Mouse (Mus musculus): ENCODE measurements around the gene Gm1673.

DNA sequence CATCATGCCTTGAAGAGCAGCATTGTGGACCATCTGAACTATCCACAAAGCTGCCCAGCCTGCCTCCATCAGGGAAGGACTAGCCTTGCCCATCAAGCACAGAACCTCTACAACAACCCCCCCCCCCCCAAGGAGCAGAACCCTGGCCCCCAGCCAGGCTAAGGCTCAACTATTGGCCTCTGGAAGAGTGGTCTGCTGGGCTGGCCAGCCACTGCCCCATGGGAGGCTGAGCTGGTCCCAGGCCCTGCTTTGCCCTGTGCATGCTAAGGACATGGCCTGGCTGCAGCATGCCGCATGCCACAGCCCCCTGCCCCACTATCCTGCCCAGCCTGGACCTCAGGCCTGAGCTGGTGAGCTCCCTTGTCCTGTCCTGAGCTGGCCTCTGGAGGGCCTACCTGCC, 18.2 kb downstream of the Gm1673 start:
- TF ChIP-seq POLR2A (IDR thresholded peaks at IDR 0.05; ENCODE audit: borderline replicate concordance, extremely low read depth, insufficient read depth, insufficient read length, poor library complexity, severe bottlenecking): no peak
- no peak for TF ChIP-seq CTCF (IDR thresholded peaks at IDR 0.05; ENCODE audit: borderline replicate concordance, extremely low read depth, insufficient read depth, insufficient read length)
